Mouse (Mus musculus) heart, embryonic 12.5 days (tissue): ENCODE data around the gene Cnfn. TPM values are rescaled to one million over a fixed set of nuclear protein-coding genes. Genes with fewer than 3 reads are reported as not detected.

ENCODE experiments used
- ATAC-seq: fragments of 200-750 bp; cut with Nextera tagmentation; 2 replicates; pipeline ENCODE4 v1.8.0; 2017; ENCODE audit warnings: moderate TSS enrichment, moderate library complexity; ENCODE audit not compliant: insufficient number of reproducible peaks, low FRiP score
- H3K27ac ChIP-seq: fragments of 300-500 bp; sonication (generic); 2 replicates; pipeline ENCODE4 v1.5.1; 2016; ENCODE audit warnings: mild to moderate bottlenecking, moderate library complexity; ENCODE audit not compliant: poor library complexity, severe bottlenecking
- H3K27me3 ChIP-seq: fragments of 300-500 bp; sonication (generic); replicated peaks from 2 replicates; pipeline ENCODE4 v1.6.1; 2016; ENCODE audit warnings: mild to moderate bottlenecking, moderate library complexity
- H3K36me3 ChIP-seq: fragments of 300-500 bp; sonication (generic); 2 replicates; pipeline ENCODE4 v1.6.1; 2016; ENCODE audit warnings: mild to moderate bottlenecking, moderate library complexity
- H3K4me1 ChIP-seq: fragments of 300-500 bp; sonication (generic); replicated peaks from 2 replicates; pipeline ENCODE4 v1.6.1; 2016; ENCODE audit warnings: mild to moderate bottlenecking
- H3K4me2 ChIP-seq: fragments of 300-500 bp; sonication (generic); 2 replicates; pipeline ENCODE4 v1.6.1; 2016; ENCODE audit warnings: mild to moderate bottlenecking, moderate library complexity
- H3K4me3 ChIP-seq: fragments of 300-500 bp; sonication (generic); 2 replicates; pipeline ENCODE4 v1.5.1; 2016; ENCODE audit warnings: mild to moderate bottlenecking
- H3K9ac ChIP-seq: fragments of 300-500 bp; sonication (generic); 2 replicates; pipeline ENCODE4 v1.6.1; 2016; ENCODE audit warnings: mild to moderate bottlenecking, moderate library complexity
- H3K9me3 ChIP-seq: fragments of 300-500 bp; sonication (generic); replicated peaks from 2 replicates; pipeline ENCODE4 v1.6.1; 2016; ENCODE audit warnings: mild to moderate bottlenecking, moderate library complexity
- WGBS: fragments of 180-500 bp; shearing (Covaris S2); methylation state at CpG from one replicate; pipeline ENCODE4 v1.1.7; 2016; 5-methylcytosine and 5-hydroxymethylcytosine counted together
- polyA plus RNA-seq: library from polyadenylated mRNA; unstranded; fragments of >200 nt; fragmentation: Nextera tagmentation; extraction: Ambion mirVana; gene quantifications from 2 replicates; pipeline ENCODE4 v1.2.1, GENCODE M21; 2016

Cnfn gene
- polyA plus RNA-seq, 1 experiment from 2014 or later: not detected

DNA sequence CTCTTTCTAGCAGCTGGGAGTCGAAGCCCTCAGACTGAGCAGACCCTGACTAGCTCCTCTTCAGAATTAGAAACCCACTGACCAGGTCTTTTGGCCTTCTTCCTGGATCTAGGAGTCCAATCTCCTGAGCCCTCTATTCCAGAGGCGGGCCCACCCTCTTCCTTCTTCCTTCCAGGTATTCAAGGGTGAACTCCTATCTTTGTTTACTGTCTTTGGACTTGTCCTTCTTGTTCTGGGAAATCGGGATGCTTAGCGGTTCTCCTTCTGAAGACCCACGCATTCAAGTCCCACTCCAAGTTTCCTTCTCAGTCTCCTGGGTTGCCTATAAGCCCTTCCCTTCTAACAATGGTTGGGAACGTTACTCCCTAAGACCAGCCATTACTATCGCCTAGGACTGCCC, 19.4 kb upstream of the Cnfn start:
- H3K9me3 ChIP-seq: no peaks in the 10 kb centered on the region
- no peaks in the 10 kb centered on the region for H3K27me3 ChIP-seq
- peaks cover 33% of the 10 kb centered on the region for H3K4me1 ChIP-seq
- no peak overlapping the region for H3K4me3 ChIP-seq
- no peak for ATAC-seq
- H3K27ac ChIP-seq: no peak overlapping the region
- no peak overlapping the region for H3K9ac ChIP-seq
- WGBS: 68% methylated on average over 7 of the region's 7 CpGs
- peaks cover 34% of the 10 kb centered on the region for H3K36me3 ChIP-seq
- no peak overlapping the region for H3K4me2 ChIP-seq

DNA sequence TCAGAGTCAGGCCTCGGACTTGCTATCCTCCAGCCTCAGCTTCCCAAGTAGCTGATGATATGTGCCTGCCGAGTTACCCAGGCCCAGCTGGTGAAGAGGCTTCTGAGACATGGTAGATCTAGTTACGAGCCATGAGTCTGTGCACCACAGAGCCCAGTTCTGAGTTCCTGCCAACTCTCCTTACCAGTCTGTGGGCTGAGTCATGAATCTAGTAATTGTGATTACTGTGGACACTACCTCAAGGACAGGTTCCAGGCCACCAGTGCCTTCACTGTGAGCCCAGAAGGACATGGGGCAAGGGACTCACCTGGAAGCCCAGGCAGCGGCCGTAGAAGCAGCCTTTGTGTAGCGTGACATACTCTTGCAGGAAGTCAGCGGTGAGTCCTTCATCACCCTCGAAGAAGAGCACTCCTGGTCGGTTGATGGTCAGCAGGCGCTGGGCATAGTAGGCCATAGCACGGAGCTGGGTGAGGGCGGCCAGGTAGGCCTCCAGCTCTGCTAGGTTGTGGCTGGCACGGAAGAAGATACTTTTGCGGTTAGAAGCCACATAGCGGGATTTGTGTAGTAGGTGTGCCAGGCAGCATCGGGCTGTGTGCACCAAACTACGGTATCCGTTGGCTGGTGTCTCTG, 18.4 kb upstream of the Cnfn start:
- no peaks in the 10 kb centered on the region for H3K27me3 ChIP-seq
- ATAC-seq: no peak
- H3K9ac ChIP-seq: no peak overlapping the region
- no peak overlapping the region for H3K27ac ChIP-seq
- peaks cover 31% of the 10 kb centered on the region for H3K4me1 ChIP-seq
- H3K9me3 ChIP-seq: no peaks in the 10 kb centered on the region
- WGBS: 87% methylated on average over 18 of the region's 18 CpGs
- no peak overlapping the region for H3K4me3 ChIP-seq
- H3K36me3 ChIP-seq: peaks cover 41% of the 10 kb centered on the region
- H3K4me2 ChIP-seq: no peak overlapping the region

DNA sequence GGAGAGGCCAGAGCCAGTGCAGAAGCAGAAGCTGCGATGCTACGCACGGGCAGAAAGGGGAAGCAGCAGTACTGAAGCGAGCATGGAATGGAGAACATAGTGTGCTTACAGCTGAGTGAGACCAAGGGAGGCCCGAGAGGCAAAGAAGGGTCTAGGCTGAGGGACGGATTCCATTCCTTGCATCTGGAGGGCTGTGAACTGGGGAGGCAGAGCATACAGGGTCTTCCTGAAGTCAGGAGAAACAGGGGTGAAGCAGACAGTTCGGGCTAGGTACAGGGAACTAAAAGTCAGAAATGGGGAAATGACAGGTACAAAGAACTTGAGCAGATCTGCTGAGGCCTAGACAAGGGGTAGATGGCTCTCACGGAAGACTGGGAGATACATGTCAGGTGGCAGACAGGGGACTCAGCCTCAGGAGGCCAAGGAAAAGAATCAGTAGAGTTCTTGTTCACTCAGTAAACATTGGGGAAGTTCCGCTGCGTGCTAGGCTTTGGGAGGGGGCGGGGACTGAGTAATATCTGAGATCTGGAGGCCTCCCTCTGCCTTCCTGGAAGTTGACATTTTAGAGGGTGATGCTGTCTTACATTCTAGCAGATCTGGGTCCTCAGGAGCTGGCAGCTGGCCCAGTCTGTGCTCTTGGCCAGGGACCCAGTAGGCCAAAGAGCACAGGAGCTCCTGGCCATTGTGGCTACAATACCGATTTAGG, 16.5 kb upstream of the Cnfn start:
- WGBS: 68% methylated on average over 12 of the region's 12 CpGs
- peak; percentile 78 for ATAC-seq
- Histone ChIP-seq H3K36me3 (peaks cover 52% of the 10 kb centered on the region), H3K27me3 (no peaks in the 10 kb centered on the region), H3K9ac (no peak overlapping the region), H3K9me3 (no peaks in the 10 kb centered on the region), H3K4me1 (peaks cover 31% of the 10 kb centered on the region), H3K4me2 (peak overlapping the region; percentile 16; the same call in 1 of the 2 replicates), H3K4me3 (no peak overlapping the region), H3K27ac (peak overlapping the region; percentile 74)

DNA sequence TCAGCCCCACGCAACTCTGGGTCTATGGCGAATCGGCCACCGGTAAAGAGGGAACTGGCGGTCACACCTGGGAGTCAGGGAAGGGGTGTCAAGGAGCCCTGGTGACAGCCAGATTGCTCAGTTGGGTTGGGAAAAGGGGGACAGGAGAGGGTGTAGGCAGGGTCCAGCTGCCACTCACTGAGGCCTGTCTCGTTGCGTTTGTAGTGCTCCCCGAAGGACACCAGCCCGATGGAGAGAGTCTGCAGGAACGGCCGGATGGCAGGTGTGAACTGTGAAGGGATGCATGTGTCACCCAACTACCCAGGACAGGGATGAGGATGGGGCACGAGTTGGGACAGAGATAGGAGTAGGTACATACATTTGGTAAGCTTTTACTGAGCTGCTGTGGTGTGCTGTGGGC, 15.7 kb upstream of the Cnfn start:
- WGBS: 85% methylated on average over 12 of the region's 12 CpGs
- no peak for ATAC-seq
- H3K27me3 ChIP-seq: no peaks in the 10 kb centered on the region
- no peak overlapping the region for H3K9ac ChIP-seq
- H3K36me3 ChIP-seq: peaks cover 52% of the 10 kb centered on the region
- peaks cover 31% of the 10 kb centered on the region for H3K4me1 ChIP-seq
- no peak overlapping the region for H3K4me3 ChIP-seq
- H3K27ac ChIP-seq: no peak overlapping the region
- H3K9me3 ChIP-seq: no peaks in the 10 kb centered on the region
- H3K4me2 ChIP-seq: no peak overlapping the region

DNA sequence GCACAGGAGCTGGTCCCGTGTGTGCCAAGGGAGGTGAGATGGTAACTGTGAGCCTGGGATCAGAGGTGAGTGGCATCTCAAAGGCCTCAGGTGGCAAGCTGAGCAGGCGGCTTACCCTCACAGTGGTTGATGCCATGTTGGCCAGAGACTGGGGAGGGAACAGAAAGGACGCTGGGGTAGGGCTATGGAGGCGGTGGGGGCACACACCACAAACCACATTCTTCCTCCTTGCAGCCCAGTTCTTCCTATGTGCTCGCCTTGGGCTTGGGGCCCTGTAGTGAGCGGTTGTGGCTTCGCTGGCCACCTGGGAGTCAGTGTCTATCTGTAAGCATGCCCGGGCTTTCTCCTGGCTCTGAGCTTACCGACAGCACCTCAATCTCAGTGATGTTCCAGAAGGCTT, 15.3 kb upstream of the Cnfn start:
- Histone ChIP-seq H3K4me2 (no peak overlapping the region), H3K27me3 (no peaks in the 10 kb centered on the region), H3K9ac (no peak overlapping the region), H3K27ac (no peak overlapping the region), H3K4me1 (peaks cover 29% of the 10 kb centered on the region), H3K9me3 (no peaks in the 10 kb centered on the region), H3K4me3 (no peak overlapping the region), H3K36me3 (peaks cover 52% of the 10 kb centered on the region)
- 82% methylated on average over 9 of the region's 9 CpGs for WGBS
- ATAC-seq: no peak

DNA sequence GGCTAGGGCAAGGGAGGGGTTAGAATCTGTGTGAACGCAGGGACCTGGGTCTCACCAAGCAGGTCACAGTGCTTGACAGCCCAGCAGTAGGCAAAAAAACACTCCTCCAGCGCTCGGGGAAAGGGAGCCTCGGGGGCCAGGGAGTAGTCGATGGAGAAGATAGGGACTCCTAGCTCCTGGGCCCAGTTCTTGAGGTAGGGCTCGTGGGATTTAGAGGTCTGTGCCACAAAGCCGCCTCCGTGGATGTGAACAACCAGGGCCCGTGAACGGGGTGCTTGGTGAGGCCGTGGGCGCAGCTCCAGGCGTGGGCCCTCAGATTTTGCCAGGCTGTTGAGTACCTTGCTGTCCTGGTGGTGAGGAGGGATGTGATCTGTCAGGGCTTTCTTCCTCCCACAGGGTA, 14.8 kb upstream of the Cnfn start:
- no peak overlapping the region for H3K9ac ChIP-seq
- H3K27ac ChIP-seq: no peak overlapping the region
- no peaks in the 10 kb centered on the region for H3K27me3 ChIP-seq
- no peaks in the 10 kb centered on the region for H3K9me3 ChIP-seq
- 87% methylated on average over 13 of the region's 13 CpGs for WGBS
- ATAC-seq: no peak
- H3K4me2 ChIP-seq: no peak overlapping the region
- no peak overlapping the region for H3K4me3 ChIP-seq
- peaks cover 29% of the 10 kb centered on the region for H3K4me1 ChIP-seq
- peaks cover 52% of the 10 kb centered on the region for H3K36me3 ChIP-seq

DNA sequence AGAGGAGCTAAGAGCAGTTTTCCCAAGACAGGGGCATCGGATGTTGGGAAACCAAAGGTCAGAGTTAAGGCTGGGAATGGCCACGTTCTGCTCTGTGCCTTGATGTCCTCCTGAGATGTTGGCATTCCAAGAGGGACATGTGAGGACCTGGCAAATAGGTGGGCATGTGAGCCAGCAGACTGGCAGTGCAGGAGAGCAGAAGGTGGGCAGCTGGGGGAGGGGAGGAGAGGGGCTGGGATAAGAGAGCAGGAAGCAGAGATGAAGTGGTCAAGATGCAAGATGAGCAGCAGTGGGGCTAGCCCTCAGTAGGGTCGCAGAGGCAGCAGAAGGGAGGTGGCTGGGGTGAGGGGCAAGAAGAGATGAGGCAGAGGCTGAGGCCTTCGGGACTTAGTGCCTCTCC, 14.4 kb upstream of the Cnfn start:
- Histone ChIP-seq H3K4me1 (peaks cover 32% of the 10 kb centered on the region), H3K9ac (no peak overlapping the region), H3K9me3 (no peaks in the 10 kb centered on the region), H3K4me3 (no peak overlapping the region), H3K27ac (no peak overlapping the region), H3K4me2 (no peak overlapping the region), H3K36me3 (peaks cover 52% of the 10 kb centered on the region), H3K27me3 (no peaks in the 10 kb centered on the region)
- ATAC-seq: no peak
- WGBS: 72% methylated on average over 4 of the region's 4 CpGs

DNA sequence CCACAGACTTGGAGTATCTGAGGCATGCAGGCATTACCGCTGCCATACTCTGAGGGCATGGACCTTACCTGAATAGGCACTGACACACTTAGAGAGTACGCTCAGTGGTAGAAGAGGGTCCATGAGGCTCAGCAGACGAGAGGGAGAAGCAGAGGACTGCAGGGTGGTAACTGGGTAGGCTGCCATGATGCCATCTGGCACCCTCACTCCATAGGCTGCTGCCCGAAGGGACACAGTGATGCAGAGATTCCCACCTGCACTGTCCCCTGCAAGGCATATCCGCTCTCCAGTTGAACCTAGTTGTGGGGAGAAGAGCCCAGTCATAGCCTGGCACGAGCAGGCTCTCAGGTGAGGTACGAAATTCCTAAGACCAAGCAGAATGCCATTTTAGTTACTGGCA, 13.9 kb upstream of the Cnfn start:
- Histone ChIP-seq H3K4me1 (peaks cover 32% of the 10 kb centered on the region), H3K9me3 (no peaks in the 10 kb centered on the region), H3K27ac (no peak overlapping the region), H3K27me3 (no peaks in the 10 kb centered on the region), H3K9ac (no peak overlapping the region), H3K4me3 (no peak overlapping the region), H3K4me2 (no peak overlapping the region), H3K36me3 (peaks cover 47% of the 10 kb centered on the region)
- ATAC-seq: no peak
- WGBS: 84% methylated on average over 7 of the region's 7 CpGs

DNA sequence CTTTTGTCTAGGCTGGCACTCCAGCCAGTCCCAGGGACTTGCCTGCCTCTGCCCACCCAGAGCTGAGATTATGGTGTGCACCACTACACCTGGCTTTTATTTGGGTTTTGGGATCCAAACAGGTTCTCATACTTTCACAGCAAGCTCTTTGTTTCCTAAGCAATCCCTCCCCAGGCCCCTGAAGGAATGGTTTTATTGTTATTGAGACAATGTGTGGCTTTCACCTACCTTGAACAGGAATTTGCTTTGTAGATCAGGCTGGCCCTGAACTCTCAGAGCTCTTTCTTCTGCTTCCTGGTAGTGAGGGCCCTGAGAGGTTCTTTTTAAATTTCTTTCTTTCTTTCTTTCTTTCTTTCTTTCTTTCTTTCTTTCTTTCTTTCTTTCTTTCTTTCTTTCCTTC, 13.0 kb upstream of the Cnfn start:
- H3K36me3 ChIP-seq: peaks cover 38% of the 10 kb centered on the region

DNA sequence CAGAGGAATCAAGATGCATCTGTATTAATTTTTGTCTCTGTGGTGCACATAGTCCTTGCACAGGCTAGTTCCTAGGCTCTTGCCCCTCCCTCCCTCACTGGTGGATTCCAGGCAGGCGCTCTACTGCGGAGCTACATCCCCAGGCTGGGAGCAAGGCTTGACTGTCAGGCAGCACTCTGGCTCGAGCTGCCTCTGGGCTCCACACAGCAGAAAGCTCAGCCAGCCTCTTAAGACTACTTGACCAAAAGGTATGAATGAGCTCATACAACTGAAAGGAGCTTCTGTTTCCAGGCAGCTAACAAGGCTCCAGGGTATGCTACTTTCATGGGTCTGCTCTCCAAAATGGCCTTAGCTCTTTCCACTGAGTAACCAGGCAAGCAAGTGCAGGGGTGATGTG, 11.8 kb upstream of the Cnfn start:
- H3K36me3 ChIP-seq: peaks cover 37% of the 10 kb centered on the region
- H3K27ac ChIP-seq: no peak overlapping the region
- H3K27me3 ChIP-seq: no peaks in the 10 kb centered on the region
- WGBS: 33% methylated on average over 3 of the region's 3 CpGs
- no peak overlapping the region for H3K4me3 ChIP-seq
- ATAC-seq: no peak
- no peaks in the 10 kb centered on the region for H3K9me3 ChIP-seq
- no peak overlapping the region for H3K9ac ChIP-seq
- no peak overlapping the region for H3K4me2 ChIP-seq
- peaks cover 34% of the 10 kb centered on the region for H3K4me1 ChIP-seq

More for the DNA sequence above, 13.0 kb upstream of the Cnfn start:
- Histone ChIP-seq H3K27me3 (no peaks in the 10 kb centered on the region), H3K4me2 (no peak overlapping the region), H3K9ac (no peak overlapping the region), H3K4me1 (peaks cover 33% of the 10 kb centered on the region), H3K27ac (no peak overlapping the region), H3K9me3 (no peaks in the 10 kb centered on the region), H3K4me3 (no peak overlapping the region)
- ATAC-seq: no peak

DNA sequence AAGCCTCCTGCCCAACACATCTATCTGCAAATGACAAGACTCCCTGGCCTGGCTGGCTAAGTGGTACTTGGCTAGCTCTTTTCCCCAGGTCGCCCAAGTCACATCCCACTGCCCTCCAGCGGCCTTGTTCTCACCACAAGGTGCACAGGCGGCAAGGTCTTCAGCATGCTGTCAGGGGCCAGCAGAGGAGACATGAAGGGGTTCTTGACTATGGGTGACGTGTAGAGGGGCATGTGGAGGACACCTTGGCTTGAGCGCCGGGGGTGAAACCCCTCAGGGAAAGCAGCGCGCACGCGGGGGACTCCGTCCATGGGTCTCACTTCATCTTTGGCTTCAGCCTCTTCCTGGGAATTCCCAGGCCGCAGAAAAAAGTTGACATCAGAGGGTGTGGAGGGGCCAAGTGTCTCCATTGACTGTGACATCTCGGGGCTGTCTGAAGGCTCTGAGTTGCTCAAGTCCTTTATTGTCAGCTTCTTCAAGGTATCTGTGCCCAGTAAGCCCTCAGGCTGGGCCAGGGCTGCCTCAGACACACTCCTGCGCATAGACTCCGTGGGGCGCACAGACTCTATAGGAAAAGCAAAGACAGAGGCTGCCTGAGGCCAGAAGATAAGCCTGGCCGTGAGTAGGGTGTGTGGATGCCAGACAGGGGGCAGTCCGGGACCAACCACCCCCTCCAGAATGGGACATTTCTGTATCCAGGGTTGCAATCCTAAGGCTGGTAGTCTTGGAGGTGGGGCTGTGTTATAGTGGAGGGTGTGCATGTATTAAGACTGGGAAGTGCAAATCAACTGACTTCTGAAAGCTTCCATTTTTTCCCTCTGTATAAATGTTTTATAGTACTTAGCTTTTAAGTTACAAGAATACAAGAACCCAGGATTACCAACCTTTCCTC, 11.1 kb upstream of the Cnfn start:
- Histone ChIP-seq H3K27me3 (no peaks in the 10 kb centered on the region), H3K9me3 (no peaks in the 10 kb centered on the region), H3K4me2 (peak overlapping the region; percentile 93), H3K36me3 (peaks cover 34% of the 10 kb centered on the region), H3K4me1 (peaks cover 31% of the 10 kb centered on the region), H3K4me3 (peak overlapping the region; percentile 49), H3K9ac (peak overlapping the region; percentile 76), H3K27ac (no peak overlapping the region)
- WGBS: 46% methylated on average over 18 of the region's 18 CpGs
- no peak for ATAC-seq
